Mouse (Mus musculus) thymus, postnatal 4 days (tissue): ENCODE measurements around the gene Slc13a1.
"Not testable (repeated sequence)": the region's sequence is repeated elsewhere in the genome, so short reads cannot be mapped to it uniquely, and the experiment has no call there.

Experiments used
- DNase-seq: peaks from one replicate; pipeline ENCODE4 v3.0.0; 2021

Gene Slc13a1

DNA sequence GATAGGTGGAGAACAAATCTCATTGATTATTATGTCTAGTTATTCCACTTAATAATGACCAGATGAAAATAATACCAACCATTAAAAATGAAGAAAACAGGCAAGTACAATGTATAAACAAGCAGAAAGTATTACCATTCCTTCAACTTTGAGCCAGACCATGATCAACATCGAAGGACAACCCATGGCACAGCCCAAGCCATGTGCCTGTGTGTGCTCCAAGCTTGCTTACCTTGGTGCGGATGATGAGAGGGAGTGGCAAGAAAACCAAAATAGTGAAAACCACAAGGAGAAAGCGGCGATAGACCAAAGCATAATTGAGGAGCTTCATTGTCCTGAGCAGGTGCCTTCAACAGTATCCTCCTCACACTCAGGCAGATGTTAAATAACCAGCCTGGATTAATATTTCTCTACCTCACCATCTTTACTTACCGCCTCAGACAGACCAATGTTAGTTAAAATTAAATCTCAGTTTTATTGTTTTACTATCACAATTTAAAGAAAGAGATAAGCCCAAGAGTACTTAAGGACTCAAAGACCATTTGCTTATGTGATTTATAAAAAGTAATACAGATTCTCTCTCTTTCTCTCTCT, at the start of gene Slc13a1:
TSS of gene Slc13a1 (minus strand) at position 359 of the 594 bp plus-strand sequence.
- DNase-seq = no peak

DNA sequence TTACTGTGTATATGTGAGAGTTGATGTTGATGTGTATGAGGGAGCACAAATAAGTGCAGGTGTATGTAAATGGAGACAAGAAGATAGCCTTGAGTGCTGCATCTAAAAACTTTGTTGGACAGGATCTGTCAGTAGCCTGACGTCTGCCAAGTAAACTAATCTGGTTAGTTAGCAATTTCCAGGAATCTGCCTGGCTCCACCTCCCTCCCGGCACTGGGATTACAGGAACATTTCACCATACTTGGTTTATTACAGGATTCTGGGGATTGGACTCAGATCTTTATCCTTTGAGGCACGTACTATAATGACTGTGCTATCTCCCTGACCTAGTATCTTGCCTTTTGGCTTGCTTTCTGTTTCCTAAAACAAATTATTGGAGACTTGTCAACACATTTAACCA, 40.0 kb upstream of the Slc13a1 start:
- DNase-seq = no peak

DNA sequence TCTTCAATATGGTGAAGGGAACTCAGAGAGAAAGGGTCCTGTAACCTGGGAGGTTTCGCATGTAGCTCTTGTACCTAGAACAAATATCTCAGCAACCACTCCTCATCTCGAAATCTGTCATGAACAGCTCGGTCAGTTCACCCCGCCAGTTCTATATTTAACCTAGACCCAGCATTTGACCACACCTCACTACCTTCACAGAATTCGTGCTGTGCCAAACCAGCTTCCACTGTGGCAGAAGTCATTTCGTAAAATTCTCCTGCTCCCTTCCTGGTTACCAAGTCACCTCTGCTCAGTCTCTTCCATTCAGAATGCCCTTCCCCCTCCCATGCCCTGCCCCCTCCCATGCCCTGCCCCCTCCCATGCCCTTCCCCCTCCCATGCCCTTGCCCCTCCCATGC, 34.3 kb upstream of the Slc13a1 start:
- DNase-seq = no peak

DNA sequence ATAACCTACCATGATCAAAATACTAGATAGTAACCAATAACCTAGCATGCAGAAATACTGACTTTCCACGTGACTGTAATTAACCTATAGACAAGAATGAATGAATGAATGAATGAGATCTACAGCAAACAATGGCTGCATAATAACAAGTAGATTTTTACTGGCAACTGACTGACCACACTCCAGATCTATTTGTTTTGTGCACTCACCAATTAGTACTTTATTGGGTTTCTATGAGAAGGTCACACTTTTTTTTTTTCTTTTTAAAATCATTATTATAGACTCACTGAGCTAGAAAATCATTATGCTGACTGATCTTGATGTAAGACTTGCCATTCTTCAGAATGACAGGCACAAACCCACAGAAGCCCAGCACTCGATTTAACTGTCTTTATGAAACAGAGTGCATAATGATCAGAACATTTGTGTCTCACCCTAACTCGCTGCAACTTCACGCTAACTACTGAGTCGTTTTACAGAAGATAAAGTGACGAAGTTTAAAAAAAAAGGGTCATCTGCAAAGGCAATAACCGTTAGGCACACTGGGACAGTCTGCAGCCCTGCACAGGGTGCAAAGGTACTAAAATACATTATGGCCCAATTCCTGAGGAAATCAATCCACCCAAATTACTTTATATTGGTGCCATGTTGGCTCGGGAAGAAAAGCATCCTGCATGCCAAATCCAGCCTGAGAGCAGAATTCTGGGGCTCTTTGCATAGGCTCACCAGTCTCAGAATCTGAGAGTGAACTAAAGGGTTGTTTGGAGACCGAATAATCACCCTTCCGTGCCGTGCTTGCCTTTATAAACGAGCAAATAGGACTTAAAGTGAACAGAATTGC, 33.0 kb upstream of the Slc13a1 start:
- no peak for DNase-seq

DNA sequence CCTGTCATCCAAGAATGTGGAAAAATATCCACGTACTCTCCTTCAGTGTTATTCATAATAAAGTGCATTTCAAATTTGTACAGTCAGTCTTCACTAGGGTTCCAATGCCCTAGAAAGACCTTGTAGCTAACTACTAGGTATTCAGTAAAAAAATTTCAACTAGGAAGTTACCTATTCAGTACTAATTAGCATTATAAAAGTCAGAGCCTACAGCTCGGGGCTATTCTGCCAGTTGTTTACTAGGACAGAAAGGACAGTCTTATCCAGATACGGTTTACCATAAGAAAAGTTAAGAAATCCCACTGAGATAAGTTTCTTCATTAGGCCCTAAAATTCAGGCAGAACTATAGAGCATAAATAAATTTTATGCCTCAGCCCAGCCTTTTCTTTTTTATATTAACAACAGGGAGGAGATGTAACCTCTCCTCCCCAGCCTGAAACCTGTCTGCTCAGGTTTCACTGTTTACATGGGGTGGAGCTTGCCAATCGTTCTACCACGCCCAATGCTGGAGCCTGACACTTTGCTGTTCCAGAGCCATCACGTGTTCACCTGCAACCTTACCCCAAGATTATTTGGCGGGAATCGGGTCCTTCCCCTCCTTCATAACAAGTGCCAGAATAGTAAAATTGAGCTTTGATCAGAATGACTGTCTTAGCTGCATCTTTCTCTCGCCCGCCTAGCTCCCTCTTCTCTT, 29.8 kb upstream of the Slc13a1 start:
- not testable (repeated sequence) for DNase-seq

DNA sequence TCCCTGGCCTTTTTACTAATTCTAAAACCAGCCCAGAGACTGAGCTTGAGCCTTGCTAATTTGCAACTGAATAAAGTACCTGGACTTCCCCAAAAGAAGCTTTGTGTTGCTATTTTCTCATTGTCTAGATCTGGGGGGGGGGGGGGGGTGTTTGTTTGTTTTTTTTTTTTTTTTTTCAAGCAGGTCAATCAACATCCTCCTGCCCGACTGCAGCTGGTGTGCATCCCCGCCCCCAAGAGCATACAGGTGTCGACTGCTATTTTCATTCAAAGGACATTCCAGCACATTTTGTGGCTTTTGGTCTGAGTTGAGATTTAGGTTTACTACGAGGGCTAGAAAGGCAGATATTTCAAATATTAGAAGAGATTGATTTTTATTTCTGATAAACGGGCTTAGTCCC, 28.5 kb upstream of the Slc13a1 start:
- not testable (repeated sequence) for DNase-seq

DNA sequence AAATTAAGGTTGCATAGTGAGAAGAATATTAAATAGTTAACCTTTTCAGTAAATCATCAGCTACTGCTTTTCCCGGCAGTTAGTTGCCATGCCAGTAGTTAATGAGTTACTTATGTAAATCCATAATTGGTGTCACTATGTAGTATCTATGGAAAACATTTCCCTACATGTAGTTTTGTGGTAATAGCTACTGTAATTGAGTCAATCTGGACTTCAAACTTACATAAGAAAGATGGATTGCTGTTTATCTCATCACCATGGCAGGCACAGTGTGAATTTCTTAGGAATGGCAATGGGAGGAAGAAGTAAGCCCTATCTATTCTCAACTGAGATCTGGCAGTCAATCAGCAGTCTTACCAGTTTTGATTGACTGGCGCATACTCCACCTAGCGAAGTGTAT, 15.5 kb upstream of the Slc13a1 start:
- DNase-seq = no peak

DNA sequence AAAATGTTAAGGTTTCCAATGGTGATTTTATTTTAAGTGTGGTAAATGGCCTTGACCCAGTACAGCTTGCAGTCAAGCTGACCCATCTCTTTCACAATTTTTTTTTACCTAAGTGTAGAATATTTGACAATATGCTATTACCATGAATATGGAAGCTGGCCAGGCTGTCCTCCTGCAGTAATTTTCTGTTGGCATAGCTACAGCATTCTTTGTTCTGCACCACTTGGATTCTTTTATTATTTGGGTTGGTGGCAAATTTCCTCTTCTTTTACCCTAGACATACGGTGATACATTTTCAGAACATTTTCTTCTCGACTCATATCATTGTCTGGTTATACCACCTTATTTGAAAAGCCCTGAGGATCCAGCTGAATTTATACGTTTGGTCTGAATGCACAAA, 7.5 kb upstream of the Slc13a1 start:
- DNase-seq = no peak

DNA sequence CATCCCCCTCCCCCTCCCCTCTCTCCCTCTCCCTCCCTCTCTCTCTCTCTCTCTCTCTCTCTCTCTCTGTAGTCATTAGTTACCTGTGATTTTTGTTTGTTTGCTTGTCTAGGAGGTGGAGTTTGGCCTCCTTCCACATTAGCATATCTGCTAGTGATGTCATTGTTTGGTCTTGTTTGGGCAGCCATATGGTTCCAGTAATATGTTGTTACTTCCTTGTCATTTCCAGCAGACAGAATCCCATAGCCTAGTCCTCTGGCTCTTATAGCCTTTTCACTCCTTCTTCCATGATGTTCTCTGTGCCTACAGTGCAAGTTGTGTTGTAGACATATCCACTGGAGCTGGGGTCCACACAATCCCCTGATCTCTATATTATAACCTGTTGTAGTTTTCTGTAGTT, 6.1 kb upstream of the Slc13a1 start:
- DNase-seq = no peak

DNA sequence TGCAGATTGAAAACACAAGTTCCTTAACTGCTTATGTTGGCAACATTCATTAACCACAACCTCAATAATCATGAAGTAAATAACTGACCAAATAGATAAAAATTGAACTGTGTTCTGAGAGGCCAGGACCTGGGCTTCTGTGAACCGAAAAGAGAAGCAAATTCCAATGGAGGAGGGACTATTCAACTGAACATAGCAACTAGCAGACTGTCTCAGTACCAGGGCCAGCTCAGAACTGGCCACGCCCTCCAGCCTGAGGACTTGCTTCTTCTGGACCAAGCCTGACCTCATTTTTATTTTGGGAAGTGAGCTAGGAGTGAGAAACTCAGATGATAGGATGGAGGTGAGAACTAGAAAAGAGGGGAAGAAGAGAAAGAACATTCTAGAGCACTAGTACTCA, 4.8 kb upstream of the Slc13a1 start:
- no peak for DNase-seq

DNA sequence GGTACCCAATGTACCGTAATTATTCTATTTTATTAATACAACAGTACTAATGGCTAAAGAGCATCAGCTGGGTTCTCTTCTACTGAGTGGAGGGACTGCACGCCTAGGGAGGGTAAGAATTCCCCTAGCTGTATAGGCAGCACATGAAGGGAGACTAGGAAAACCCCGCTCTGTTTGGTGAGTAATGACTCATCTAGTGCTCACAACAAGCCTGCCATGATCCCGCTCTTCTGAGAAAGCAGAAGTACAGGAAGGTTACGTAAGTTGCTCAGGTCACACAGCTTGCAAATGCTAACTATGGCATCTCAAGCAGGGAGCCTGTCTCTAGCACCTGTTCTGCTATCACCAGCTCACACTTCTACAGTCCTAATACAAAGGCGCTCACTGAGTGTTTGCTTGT, 1.1 kb downstream of the Slc13a1 start:
- no peak for DNase-seq

DNA sequence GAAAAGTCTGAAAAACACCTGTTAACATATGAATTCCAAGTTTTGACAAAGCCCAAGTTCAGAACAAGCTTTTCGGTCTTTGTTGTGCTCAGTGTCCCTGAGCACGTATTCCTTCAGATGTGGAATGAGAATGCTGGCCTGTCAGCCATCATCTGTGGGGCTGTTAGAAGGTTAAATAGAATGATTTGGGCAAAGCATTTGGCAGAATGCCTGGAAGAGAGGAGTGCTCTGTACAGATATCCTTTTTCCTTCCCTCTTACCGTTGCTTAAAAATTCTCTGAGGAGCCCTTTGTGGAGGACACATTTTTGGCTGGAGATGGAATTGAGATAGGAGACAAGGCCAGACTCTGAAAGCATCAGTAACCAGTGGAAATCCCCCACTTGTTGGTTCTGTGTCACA, 2.6 kb downstream of the Slc13a1 start:
- no peak for DNase-seq

DNA sequence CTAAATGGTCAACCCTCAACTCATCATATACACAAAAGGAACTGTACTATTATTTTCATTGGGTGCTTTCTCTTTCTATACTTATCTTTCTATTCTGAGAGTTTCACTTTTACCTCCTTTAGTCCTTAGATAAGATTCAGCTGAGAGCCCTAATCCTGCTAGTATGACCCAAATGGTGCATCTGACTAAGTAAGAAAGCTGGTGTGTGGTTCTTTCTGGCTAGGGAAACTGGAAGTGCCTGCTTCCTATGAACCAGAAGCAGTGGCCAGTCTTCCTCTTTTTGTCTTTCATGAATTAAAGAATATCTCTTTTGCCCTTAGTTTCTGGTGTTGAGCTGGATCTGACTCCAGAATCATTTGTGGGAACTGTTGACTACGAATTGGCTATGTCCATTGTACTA, 8.1 kb downstream of the Slc13a1 start:
- DNase-seq = no peak

DNA sequence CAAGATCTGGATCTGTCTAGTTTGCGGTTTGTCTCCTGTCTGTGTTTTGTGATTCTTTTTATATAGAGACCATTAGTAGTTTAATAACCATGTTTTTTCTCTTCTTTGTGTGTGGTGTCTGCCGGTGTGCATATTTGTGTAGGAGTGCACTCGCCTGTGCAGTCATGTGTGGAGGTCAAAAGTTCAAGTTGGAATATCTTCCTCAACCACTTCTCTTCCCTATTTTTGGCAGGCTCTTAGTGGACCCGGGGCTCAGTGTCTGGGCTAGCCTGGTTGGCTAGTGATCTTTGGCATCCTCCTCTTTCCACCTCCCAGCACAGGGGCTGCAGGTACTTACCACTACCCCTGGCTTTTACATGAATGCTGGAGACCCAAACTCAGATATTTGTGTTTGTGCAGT, 13.0 kb downstream of the Slc13a1 start:
- DNase-seq = no peak

DNA sequence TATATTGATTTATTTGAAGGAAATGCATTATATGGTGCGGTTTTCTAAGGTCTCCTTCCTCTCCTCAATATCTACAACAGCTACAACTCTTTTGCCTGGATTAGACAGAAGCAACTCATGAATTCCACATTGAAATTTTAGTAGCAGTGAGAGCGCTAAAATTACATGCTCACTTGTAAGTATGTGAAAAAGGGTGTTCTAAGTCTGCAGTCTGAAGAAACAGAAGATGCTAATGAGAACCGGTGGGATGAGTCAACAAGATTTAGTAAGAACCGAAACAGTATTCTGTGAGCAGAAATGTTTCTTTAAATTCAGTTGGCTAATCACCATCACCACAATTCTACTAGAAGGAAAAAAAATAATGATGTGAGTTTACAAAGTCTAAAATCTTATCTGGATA, 34.9 kb downstream of the Slc13a1 start:
- no peak for DNase-seq

DNA sequence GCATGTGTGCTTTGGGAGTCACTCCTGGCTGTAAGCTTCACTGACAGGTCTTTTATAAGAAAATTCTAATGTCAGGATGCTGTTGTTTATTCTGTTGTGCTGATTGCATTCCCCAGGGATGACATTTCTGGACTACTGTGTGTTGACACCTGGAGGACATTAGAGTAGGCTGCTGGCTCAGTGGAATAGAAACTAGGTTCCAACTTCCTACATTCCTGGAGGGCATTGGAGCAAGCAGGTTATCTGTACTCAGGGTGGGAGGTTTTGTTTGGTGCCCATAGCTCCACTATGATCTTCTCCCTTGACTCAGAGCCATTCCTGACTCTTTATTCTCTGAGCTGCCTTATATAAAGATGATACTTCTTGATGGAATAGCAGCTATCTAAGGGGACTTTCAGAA, 45.3 kb downstream of the Slc13a1 start:
- no peak for DNase-seq

DNA sequence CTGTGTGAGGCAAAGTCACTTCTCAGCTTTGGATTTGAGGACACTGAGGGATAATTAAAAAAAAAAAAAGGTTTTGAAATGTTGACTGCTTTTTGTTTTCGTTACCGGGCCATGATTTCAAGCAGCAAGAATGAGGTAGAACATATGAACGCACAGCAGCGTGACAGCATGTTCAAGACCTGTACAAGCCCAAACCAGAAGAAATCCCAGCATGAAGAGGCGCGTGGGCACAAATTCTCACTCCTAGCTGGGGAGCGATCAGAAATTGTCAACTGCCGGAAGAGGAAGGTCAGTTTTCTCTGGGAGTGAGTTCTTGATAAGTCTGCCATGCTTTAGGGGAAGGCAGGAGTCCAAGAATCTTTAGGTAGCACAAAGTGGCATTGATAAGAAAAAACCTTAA, 56.3 kb downstream of the Slc13a1 start:
- DNase-seq = no peak

DNA sequence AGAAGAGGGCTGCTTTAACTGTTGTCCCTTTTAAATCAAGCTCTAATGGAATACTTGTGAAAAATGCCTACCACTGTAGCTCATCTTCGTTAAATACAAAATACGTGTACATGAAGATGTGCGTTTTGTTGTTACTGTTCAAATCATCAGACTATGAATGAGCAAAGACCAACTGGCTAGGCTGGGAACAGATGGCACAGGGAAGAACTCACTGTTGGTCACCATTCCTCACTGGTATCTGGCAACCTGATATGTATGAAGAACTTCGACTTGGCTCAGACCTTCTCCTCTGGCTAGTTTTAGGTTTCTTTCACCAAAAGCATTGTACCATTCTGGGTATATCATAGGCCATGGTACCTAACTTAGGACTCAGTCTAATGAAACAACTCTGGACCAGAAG, 59.4 kb downstream of the Slc13a1 start:
- no peak for DNase-seq

DNA sequence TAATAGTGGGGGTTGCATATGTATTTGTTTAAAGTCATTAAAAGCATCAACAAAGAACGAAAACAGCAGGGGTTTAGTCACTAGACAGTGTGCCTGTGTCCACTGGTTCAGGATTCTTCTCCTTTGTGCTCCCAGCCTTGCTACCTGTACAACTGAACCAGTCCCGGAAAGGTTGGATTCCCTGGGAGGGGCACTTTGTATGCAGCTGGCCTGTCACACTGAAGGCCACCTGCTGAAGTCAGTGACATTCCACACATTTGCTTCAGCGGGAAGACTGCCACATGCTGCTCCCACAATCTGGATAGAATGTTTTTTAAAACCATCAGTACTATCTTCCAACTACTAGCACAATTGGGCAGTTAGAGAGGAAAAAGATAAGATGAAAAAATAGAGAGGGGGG, 61.7 kb downstream of the Slc13a1 start:
- DNase-seq = no peak

DNA sequence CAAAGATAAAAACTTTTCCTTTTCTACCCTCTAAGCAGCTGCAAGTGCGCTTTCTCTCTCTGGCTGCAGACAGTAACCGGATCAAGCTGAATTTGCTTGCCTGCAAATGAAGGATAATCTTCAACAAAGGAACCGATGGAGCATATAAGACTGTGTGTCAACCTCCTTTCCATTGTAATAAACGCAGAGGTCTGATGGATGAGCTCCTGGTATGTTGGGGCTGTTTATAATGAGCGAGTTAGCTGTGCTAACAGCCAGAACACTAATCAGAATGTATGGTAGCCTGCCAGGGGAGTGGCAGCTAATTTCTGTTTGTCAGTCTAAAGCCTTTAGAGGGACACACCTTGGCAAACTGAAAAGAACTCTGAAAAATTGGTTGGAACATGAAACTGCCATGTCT, 62.2 kb downstream of the Slc13a1 start:
- no peak for DNase-seq

DNA sequence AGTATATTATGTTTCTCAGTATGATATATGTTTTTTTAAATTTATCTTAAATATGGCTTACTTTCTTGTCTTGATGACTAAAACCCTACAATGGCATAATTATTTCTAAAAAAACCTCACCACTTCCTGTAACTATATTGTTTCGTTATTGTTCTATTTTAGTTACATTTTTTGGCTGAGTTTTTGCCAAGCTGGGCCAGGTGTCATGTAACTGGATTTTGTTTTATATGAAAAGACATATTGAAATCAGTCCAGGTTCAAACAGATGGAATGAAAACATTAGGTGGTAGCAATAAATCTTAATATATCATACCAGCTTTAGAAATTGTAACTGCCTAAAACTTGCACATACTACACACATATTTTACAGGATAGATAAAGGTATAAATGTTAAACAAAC, 66.6 kb downstream of the Slc13a1 start:
- DNase-seq = no peak

DNA sequence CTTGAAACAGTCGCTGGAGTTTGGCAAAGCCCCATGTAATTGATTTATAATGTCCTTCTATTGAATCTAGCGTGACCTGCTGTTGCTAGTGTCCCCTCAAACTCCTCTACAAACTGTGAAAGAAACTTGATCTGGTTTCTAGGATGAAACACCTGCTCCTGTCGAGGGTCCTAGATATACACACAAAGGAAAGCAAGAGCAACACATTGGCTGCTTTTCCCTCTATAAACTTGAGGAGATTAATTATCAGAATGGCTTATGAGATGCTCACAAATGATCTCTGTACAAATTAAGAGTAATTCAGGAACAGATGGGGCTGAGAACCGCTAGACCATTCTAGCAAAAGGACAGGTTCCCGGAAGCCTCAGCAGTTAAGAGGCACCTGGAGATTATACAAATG, 67.2 kb downstream of the Slc13a1 start:
- DNase-seq = no peak

DNA sequence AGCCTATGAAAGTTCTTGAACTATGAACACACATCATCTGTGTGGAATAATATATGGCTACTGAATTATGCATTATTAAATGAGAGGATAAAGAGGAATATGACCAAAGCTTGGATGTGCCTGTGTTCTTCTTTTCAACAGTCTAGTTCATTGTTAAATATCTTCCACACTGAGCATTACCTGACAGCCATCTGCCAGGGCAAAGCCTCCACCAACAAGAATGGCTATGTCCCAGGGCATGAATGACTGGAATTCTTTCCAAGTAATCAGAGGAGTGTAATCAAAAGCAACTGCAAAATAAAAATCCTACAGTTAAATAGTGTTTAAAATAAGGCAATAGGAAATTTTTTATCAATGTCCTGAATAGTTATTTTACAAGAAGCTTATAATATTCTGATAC, 70.5 kb downstream of the Slc13a1 start:
- DNase-seq = no peak

DNA sequence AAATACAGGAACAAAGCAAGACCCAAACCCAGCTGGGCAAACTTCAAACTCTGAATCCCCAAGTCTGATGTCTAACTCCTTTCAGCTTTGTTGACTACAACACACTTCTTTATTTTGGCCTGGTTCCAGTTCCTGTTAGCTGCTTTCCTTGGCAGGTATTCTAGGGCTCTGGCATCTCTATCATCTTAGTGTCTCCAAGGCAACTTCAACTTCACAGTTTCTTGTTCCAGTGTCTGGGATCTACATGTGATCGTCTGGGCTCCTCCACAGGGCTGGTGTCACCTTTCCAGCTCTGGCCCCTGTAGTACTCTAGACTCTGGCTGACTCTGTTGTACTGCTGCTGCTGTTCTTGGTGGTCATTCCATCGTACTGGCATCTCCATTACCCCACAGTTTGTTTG, 91.8 kb downstream of the Slc13a1 start:
- no peak for DNase-seq
